Mouse (Mus musculus): ENCODE measurements around the gene Krt88. TPM values are rescaled to one million over a fixed set of nuclear protein-coding genes. Genes with fewer than 3 reads are reported as not detected.

Gene Krt88
- not detected for total RNA-seq (2021)

DNA sequence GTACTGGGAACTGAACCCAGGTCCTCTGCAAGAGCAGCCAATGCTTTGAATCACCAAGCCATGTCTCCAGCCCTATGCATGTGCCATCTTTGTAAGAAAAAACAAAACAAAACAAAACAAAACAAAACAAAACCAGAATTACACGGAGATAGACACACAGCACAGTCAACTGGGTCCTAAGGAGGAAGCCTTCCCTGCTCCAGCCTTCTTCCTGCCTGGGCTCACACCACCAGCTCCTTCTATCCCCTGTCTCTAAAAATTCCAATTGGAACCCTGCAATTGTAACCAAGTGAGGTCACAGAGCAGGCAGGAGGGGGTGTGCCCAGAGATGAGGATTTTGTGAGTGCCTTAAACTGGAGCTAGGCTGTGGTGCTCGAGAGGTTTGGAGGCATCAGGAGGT, at the start of gene Krt88:
Krt88 (plus strand) TSS at position 301 of the 400 bp plus-strand sequence.
- DNase-seq (ENCODE audit: low spot score in 2 of 2), result no peak

GRCm38 (mm10) chr15:101398269-101398668, 49.3 kb upstream of the Krt88 start:
- intact Hi-C loops (cut with DNase I), result no loop called here
- no peak for DNase-seq (ENCODE audit: low spot score in 2 of 2)

More for the DNA sequence above, at the start of gene Krt88:
- intact Hi-C loops (cut with DNase I), result no loop called here

DNA sequence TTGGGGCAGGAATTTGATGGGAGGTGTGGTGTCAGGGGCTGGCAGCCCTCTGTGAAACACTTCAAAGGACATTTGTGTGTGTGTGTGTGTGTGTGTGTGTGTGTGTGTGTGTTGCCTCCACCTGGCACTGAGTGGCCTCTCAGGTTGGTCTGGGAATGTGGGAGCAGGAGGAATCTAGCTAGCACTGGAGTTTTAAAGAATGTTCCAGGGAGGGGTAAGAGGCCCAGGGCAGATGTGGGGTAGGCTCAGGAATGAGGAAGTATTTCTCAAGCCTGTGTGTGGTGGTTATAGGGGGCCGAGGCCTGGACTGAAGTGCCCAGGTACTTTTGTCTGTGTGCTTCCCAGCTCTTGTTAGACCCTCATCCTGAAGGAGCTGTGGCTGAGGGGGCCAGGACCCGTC, 36.8 kb upstream of the Krt88 start, which contains the start of gene Krt7:
Krt7 (plus strand) TSS at position 269 of the 400 bp plus-strand sequence.
- DNase-seq (ENCODE audit: low spot score in 2 of 2), result no peak
- intact Hi-C loops (cut with DNase I), result no loop called here

DNA sequence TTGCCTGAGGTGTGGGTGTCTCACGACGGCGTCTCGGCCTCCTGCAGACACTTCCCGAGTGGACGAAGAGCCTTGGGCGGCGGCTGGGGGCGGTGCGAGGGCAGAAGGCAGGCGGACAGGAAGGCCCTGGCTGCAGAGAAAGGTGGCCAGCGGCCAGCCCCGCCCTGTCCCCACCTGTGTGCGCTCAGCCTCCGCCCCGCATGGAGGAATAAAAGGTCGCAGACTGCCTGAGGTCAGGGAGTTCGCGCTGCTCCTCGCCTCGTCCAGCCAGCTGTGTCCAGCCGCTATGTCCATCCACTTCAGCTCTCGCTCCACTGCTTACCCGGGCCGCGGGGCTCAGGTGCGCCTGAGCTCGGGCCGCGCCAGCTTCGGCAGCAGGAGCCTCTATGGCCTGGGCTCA, 35.4 kb upstream of the Krt88 start:
- no peak for DNase-seq (ENCODE audit: low spot score in 2 of 2)
- intact Hi-C loops (cut with DNase I), result no loop called here

- no peak for DNase-seq (ENCODE audit: low spot score in 2 of 2)
- intact Hi-C loops (cut with DNase I), result no loop called here
Observed at GRCm38 (mm10) chr15:101413916-101414635, 33.5 kb upstream of the Krt88 start.

DNA sequence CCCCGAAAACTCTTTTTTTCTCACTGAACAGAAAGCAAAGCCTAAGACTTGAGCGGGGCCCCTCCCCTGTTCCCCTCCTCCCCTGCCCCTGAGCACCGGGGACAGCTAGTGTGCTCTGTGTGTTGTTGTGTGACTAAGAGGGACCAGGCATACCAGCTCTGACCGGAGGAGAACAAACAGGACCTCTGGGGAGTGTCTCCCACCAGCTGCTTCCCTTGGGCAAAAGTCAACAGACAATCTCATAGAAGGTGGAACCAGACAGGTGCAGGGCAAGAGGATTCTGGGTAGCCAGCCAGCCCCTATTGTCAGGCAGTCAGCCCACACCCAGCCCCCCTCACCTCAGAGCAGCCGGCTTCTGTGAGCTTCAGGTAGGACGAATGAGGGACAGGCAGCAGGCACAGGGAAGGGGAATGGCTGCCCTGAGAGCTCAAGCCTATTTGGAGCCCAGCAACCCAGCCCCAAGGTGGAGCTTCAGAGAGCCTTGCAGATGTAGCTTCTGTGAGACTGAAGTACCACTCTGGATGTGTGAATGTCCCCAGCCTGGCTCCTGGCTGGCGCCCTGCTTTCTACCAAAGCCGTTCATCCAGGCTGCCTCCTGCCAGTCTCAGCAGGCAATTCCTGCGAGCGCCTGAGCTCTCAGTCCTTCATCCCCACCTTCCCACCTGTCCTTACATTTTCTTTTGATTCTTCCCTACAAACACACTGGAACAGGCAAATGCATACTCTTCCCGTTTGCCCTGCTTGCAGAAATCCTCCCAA, 32.6 kb upstream of the Krt88 start:
- intact Hi-C loops (cut with DNase I), result no loop called here
- no peak for DNase-seq (ENCODE audit: low spot score in 2 of 2)

- no peak for DNase-seq (ENCODE audit: low spot score in 2 of 2)
- intact Hi-C loops (cut with DNase I), result no loop called here
Observed at GRCm38 (mm10) chr15:101418950-101419349, 28.6 kb upstream of the Krt88 start.

GRCm38 (mm10) chr15:101420903-101421302, 26.6 kb upstream of the Krt88 start:
- intact Hi-C loops (cut with DNase I), result no loop called here
- no peak for DNase-seq (ENCODE audit: low spot score in 2 of 2)

GRCm38 (mm10) chr15:101424914-101425313, 22.6 kb upstream of the Krt88 start:
- intact Hi-C loops (cut with DNase I), result no loop called here
- no peak for DNase-seq (ENCODE audit: low spot score in 2 of 2)

- DNase-seq (ENCODE audit: low spot score in 2 of 2), result no peak
- intact Hi-C loops (cut with DNase I), result no loop called here
Observed at GRCm38 (mm10) chr15:101436611-101437010, 10.9 kb upstream of the Krt88 start.

- DNase-seq (ENCODE audit: low spot score in 2 of 2), result no peak
- intact Hi-C loops (cut with DNase I), result no loop called here
Observed at GRCm38 (mm10) chr15:101438555-101438954, 9.0 kb upstream of the Krt88 start, which contains the start of gene Krt87. Gene Krt87 (minus strand): TSS chr15:101438804.

DNA sequence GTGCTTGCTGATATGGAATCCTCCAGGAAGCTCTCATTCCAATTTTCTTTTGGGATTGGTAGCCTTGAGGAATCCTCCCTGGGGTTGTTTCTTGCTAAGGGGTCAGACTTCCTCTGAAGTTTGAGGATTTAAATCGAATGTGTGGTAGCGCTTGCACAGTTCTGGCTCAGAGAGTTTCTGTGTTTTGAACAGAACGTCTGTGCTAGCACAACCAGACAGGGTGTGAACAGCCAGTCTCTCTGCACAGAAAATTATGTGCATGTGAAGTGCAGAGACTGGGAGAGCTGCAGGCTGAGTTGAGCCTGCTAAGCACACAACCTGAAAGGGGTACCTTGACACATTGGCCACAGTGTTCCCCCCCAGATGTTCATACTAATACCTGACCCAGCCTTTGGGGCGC, 6.7 kb upstream of the Krt88 start:
- peak in 1 of 2 experiments; percentile 13 for DNase-seq (ENCODE audit: low spot score in 2 of 2)
- intact Hi-C loops (cut with DNase I), result no loop called here

DNA sequence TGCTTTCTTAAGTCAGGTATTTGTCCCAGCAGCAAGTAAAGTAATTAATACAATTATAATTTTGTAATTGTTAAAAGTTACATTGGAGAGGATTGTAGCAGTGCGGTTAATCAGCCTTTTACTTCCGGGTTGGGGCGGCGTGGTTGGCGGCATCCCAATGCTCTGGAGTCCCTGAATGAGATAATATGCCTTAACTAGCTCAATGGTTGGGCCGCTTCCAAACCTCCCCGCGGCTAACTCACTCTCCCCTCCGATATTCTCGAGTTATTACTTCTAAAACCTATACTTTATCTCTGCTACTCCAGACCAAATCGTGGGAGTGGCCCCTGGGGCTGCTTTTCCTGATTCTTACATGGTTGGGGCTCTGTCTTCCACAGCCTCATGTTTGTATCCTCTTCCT, 972 bp upstream of the Krt88 start:
- no peak for DNase-seq (ENCODE audit: low spot score in 2 of 2)

GRCm38 (mm10) chr15:101453093-101453736, 5.7 kb downstream of the Krt88 start:
- intact Hi-C loops (cut with DNase I), result no loop called here
- DNase-seq (ENCODE audit: low spot score in 2 of 2), result peak; percentile 59 to 60

More for the DNA sequence above, 972 bp upstream of the Krt88 start:
- intact Hi-C loops (cut with DNase I), result no loop called here

DNA sequence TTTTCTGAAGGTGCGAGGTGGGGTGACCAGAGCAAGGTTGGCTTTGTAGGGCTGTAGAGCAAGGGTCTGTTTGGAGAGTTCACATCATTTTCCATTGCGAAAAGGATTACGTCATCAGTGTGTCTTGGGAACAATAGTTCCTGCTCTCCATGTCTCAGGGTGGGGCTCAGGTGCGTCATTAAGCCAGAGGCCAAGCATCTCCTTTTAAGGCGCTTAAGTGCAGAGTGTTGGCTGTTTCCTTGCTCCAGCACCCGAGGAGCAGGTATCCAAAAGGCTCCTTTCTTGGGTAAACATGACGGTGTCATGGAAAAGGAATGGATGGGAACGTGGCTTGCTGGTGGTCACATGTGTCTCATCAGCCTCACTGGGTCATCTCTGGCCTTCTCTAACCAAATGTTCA, 7.2 kb downstream of the Krt88 start:
- intact Hi-C loops (cut with DNase I), result no loop called here
- no peak for DNase-seq (ENCODE audit: low spot score in 2 of 2)

DNA sequence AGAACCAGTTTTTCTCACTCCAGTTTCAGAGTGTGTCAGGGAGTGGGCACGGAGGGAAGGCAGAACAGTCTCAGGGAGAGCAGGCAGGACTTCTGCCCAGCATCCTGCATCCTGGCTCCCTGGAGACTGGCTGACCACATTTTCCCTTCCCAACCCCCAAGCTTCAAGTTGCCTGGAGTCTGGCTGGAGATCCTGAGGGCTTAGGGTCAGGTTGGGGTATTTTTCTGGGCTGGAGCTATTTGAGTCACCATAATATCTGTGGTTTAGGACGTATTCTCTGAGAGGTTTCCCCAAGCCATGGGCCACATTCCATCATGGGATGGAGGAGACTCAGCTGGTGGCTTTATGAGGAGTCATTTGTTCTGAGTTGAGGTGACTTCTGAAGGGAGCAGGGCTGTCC, 7.7 kb downstream of the Krt88 start:
- DNase-seq (ENCODE audit: low spot score in 2 of 2), result no peak
- intact Hi-C loops (cut with DNase I), result no loop called here

DNA sequence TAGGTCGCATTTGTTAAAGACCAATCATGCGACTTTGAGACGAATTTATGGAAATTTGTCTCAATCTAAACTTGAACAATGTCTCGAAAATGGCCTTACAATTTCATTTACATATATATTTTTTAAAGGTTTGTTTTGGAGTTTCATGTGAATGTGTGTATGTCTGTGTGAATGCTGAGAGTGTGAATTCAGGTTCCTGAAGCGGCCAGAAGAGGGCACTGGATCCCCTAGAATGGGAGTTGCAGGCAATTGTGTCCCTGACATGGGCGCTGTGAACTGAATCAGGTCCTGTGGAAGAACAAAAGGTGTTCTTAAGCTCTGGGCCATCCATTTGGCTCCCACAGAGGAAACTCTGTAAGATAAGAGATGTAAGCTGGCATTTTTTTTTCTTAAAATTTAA, 8.3 kb downstream of the Krt88 start:
- DNase-seq (ENCODE audit: low spot score in 2 of 2), result no peak
- intact Hi-C loops (cut with DNase I), result no loop called here

GRCm38 (mm10) chr15:101458361-101458930, 10.9 kb downstream of the Krt88 start:
- DNase-seq (ENCODE audit: low spot score in 2 of 2), result no peak

GRCm38 (mm10) chr15:101459283-101459682, 11.7 kb downstream of the Krt88 start:
- intact Hi-C loops (cut with DNase I), result no loop called here
- DNase-seq (ENCODE audit: low spot score in 2 of 2), result no peak

More at GRCm38 (mm10) chr15:101458361-101458930, 10.9 kb downstream of the Krt88 start:
- intact Hi-C loops (cut with DNase I), result no loop called here

- no peak for DNase-seq (ENCODE audit: low spot score in 2 of 2)
- intact Hi-C loops (cut with DNase I), result no loop called here
Observed at GRCm38 (mm10) chr15:101463651-101464050, 16.1 kb downstream of the Krt88 start, which contains the start of gene Krt81. Gene Krt81 (minus strand): TSS chr15:101463751.

All from left cerebral cortex, postnatal 36 days (tissue).